Mouse (Mus musculus): ENCODE results near the gene Ubap2. TPM values are rescaled to one million over a fixed set of nuclear protein-coding genes. Genes with fewer than 3 reads are reported as not detected.

Gene Ubap2
- polyA plus RNA-seq, 1 experiment from 2014 or later = 64.4 TPM

GRCm38 (mm10) chr4:41196861-41197610, 77.9 kb downstream of the Ubap2 start:
- no peaks in the 10 kb centered on the region for H3K27me3 ChIP-seq
- no peak overlapping the region for H3K4me2 ChIP-seq (replicated peaks)
- peak overlapping the region; percentile 36; the same call in 1 of the 2 replicates for H3K27ac ChIP-seq (replicated peaks)
- H3K4me1 ChIP-seq = peaks cover 13% of the 10 kb centered on the region; the same call in 1 of the 2 replicates
- H3K4me3 ChIP-seq (replicated peaks) = no peak overlapping the region
- H3K9ac ChIP-seq = no peak overlapping the region
- H3K9me3 ChIP-seq (replicated peaks) = no peaks in the 10 kb centered on the region
- WGBS = 34% methylated on average over 3 of the region's 3 CpGs
- peaks cover 92% of the 10 kb centered on the region for H3K36me3 ChIP-seq
- no peak for ATAC-seq (ENCODE audit: insufficient number of reproducible peaks, low FRiP score, low TSS enrichment, low read depth)

- WGBS = 86% methylated on average over 15 of the region's 15 CpGs
- no peak for ATAC-seq (ENCODE audit: insufficient number of reproducible peaks, low FRiP score, low TSS enrichment, low read depth)
- H3K9me3 ChIP-seq (replicated peaks) = no peaks in the 10 kb centered on the region
- H3K4me3 ChIP-seq (replicated peaks) = no peak overlapping the region
- no peak overlapping the region for H3K27ac ChIP-seq (replicated peaks)
- H3K4me2 ChIP-seq (replicated peaks) = no peak overlapping the region
- no peak overlapping the region for H3K9ac ChIP-seq
- no peaks in the 10 kb centered on the region for H3K27me3 ChIP-seq
- peaks cover 13% of the 10 kb centered on the region; the same call in 1 of the 2 replicates for H3K4me1 ChIP-seq
- peaks cover 90% of the 10 kb centered on the region for H3K36me3 ChIP-seq
Measured at GRCm38 (mm10) chr4:41195328-41195727, 79.6 kb downstream of the Ubap2 start.

GRCm38 (mm10) chr4:41192544-41193512, 82.1 kb downstream of the Ubap2 start:
- no peaks in the 10 kb centered on the region for H3K9me3 ChIP-seq (replicated peaks)
- peaks cover 11% of the 10 kb centered on the region; the same call in 1 of the 2 replicates for H3K4me1 ChIP-seq
- no peaks in the 10 kb centered on the region for H3K27me3 ChIP-seq
- ATAC-seq (ENCODE audit: insufficient number of reproducible peaks, low FRiP score, low TSS enrichment, low read depth) = no peak
- no peak overlapping the region for H3K4me3 ChIP-seq (replicated peaks)
- H3K9ac ChIP-seq = no peak overlapping the region
- H3K27ac ChIP-seq (replicated peaks) = no peak overlapping the region
- H3K36me3 ChIP-seq = peaks cover 83% of the 10 kb centered on the region
- 63% methylated on average over 14 of the region's 14 CpGs for WGBS
- H3K4me2 ChIP-seq (replicated peaks) = no peak overlapping the region

- Histone ChIP-seq H3K9ac (no peak overlapping the region), H3K27me3 (no peaks in the 10 kb centered on the region), H3K27ac (replicated peaks) (no peak overlapping the region), H3K36me3 (peaks cover 66% of the 10 kb centered on the region), H3K4me3 (replicated peaks) (no peak overlapping the region), H3K4me1 (no peaks in the 10 kb centered on the region), H3K9me3 (replicated peaks) (no peaks in the 10 kb centered on the region), H3K4me2 (replicated peaks) (no peak overlapping the region)
- no peak for ATAC-seq (ENCODE audit: insufficient number of reproducible peaks, low FRiP score, low TSS enrichment, low read depth)
- WGBS = 79% methylated on average over 2 of the region's 2 CpGs
Measured at GRCm38 (mm10) chr4:41189809-41190208, 85.1 kb downstream of the Ubap2 start.

GRCm38 (mm10) chr4:41179825-41180725, 94.9 kb downstream of the Ubap2 start:
- H3K4me3 ChIP-seq (replicated peaks) = no peak overlapping the region
- no peak overlapping the region for H3K9ac ChIP-seq
- WGBS = 88% methylated on average over 15 of the region's 15 CpGs
- no peaks in the 10 kb centered on the region for H3K4me1 ChIP-seq
- H3K9me3 ChIP-seq (replicated peaks) = no peaks in the 10 kb centered on the region
- no peak; the same call in 1 of the 2 replicates for ATAC-seq (ENCODE audit: insufficient number of reproducible peaks, low FRiP score, low TSS enrichment, low read depth)
- H3K27me3 ChIP-seq = no peaks in the 10 kb centered on the region
- H3K36me3 ChIP-seq = peaks cover 67% of the 10 kb centered on the region
- no peak overlapping the region for H3K27ac ChIP-seq (replicated peaks)
- no peak overlapping the region for H3K4me2 ChIP-seq (replicated peaks)

- WGBS = 66% methylated on average over 2 of the region's 2 CpGs
- Histone ChIP-seq H3K9ac (no peak overlapping the region), H3K27me3 (no peaks in the 10 kb centered on the region), H3K27ac (replicated peaks) (no peak overlapping the region), H3K4me1 (no peaks in the 10 kb centered on the region; the same call in 1 of the 2 replicates), H3K4me3 (replicated peaks) (no peak overlapping the region), H3K4me2 (replicated peaks) (no peak overlapping the region), H3K36me3 (peaks cover 46% of the 10 kb centered on the region), H3K9me3 (replicated peaks) (no peaks in the 10 kb centered on the region)
- ATAC-seq (ENCODE audit: insufficient number of reproducible peaks, low FRiP score, low TSS enrichment, low read depth) = no peak
Measured at GRCm38 (mm10) chr4:41174631-41175030, 100.3 kb downstream of the Ubap2 start.

GRCm38 (mm10) chr4:41170970-41171369, 104.0 kb downstream of the Ubap2 start:
- Histone ChIP-seq H3K4me2 (replicated peaks) (no peak overlapping the region), H3K4me1 (no peaks in the 10 kb centered on the region; the same call in 1 of the 2 replicates), H3K9ac (no peak overlapping the region), H3K4me3 (replicated peaks) (no peak overlapping the region), H3K9me3 (replicated peaks) (no peaks in the 10 kb centered on the region), H3K27ac (replicated peaks) (no peak overlapping the region), H3K36me3 (peaks cover 32% of the 10 kb centered on the region), H3K27me3 (no peaks in the 10 kb centered on the region)
- no peak for ATAC-seq (ENCODE audit: insufficient number of reproducible peaks, low FRiP score, low TSS enrichment, low read depth)
- 73% methylated on average over 2 of the region's 2 CpGs for WGBS

- Histone ChIP-seq H3K27ac (replicated peaks) (no peak overlapping the region), H3K36me3 (peaks cover 19% of the 10 kb centered on the region), H3K27me3 (no peaks in the 10 kb centered on the region), H3K9ac (no peak overlapping the region), H3K4me3 (replicated peaks) (no peak overlapping the region), H3K4me2 (replicated peaks) (no peak overlapping the region), H3K9me3 (replicated peaks) (no peaks in the 10 kb centered on the region), H3K4me1 (no peaks in the 10 kb centered on the region)
- WGBS = 61% methylated on average over 6 of the region's 6 CpGs
- no peak for ATAC-seq (ENCODE audit: insufficient number of reproducible peaks, low FRiP score, low TSS enrichment, low read depth)
Measured at GRCm38 (mm10) chr4:41165693-41166475, 109.1 kb downstream of the Ubap2 start.

- no peaks in the 10 kb centered on the region for H3K9me3 ChIP-seq (replicated peaks)
- ATAC-seq (ENCODE audit: insufficient number of reproducible peaks, low FRiP score, low TSS enrichment, low read depth) = no peak
- 29% methylated on average over 2 of the region's 2 CpGs for WGBS
- peaks cover 17% of the 10 kb centered on the region for H3K36me3 ChIP-seq
- H3K4me2 ChIP-seq (replicated peaks) = no peak overlapping the region
- H3K9ac ChIP-seq = no peak overlapping the region
- H3K27me3 ChIP-seq = no peaks in the 10 kb centered on the region
- H3K27ac ChIP-seq (replicated peaks) = 0 out of 2 replicates have a peak overlapping the region, but pooled peaks have one; percentile 31
- H3K4me3 ChIP-seq (replicated peaks) = no peak overlapping the region
- no peaks in the 10 kb centered on the region for H3K4me1 ChIP-seq
Measured at GRCm38 (mm10) chr4:41164974-41165373, 110.0 kb downstream of the Ubap2 start.

- Histone ChIP-seq H3K27ac (replicated peaks) (no peak overlapping the region), H3K4me1 (peaks cover 15% of the 10 kb centered on the region)
- 92% methylated on average over 3 of the region's 3 CpGs for WGBS
Measured at GRCm38 (mm10) chr4:41161232-41161631, 113.7 kb downstream of the Ubap2 start.

More at GRCm38 (mm10) chr4:41161232-41161631, 113.7 kb downstream of the Ubap2 start:
- Histone ChIP-seq H3K36me3 (no peaks in the 10 kb centered on the region), H3K27me3 (no peaks in the 10 kb centered on the region), H3K9me3 (replicated peaks) (no peaks in the 10 kb centered on the region), H3K4me2 (replicated peaks) (no peak overlapping the region), H3K4me3 (replicated peaks) (no peak overlapping the region), H3K9ac (no peak overlapping the region)
- ATAC-seq (ENCODE audit: insufficient number of reproducible peaks, low FRiP score, low TSS enrichment, low read depth) = no peak
